Mouse (Mus musculus) thymus, postnatal 0 days (tissue): ENCODE measurements at regions not wholly inside any gene's neighbourhood (a gene's known extent, or its start where the extent isn't known, plus 50 kb on each side); places are given as distances from the start of the nearest gene placed in this dataset.

ENCODE experiments used
- DNase-seq: peaks from one replicate; pipeline ENCODE4 v3.0.0-alpha.2; 2015; ENCODE audit warnings: low spot score

GRCm38 (mm10) chr19:14676929-14677328 is 79.1 kb upstream of the Tle4 start:
- DNase-seq = no peak

GRCm38 (mm10) chr19:14670821-14671104 is 72.9 kb upstream of the Tle4 start:
- DNase-seq = no peak

- DNase-seq = no peak
Observed at GRCm38 (mm10) chr19:14670078-14670820, 72.4 kb upstream of the Tle4 start.

GRCm38 (mm10) chr19:14668512-14669181 is 70.8 kb upstream of the Tle4 start:
- DNase-seq = peak; percentile 12

- DNase-seq = no peak
Observed at GRCm38 (mm10) chr19:14664682-14665417, 67.0 kb upstream of the Tle4 start.

GRCm38 (mm10) chr19:14664096-14664586 is 66.3 kb upstream of the Tle4 start:
- DNase-seq = no peak

GRCm38 (mm10) chr19:14663350-14663749 is 65.5 kb upstream of the Tle4 start:
- DNase-seq = no peak

- peak; percentile 4 for DNase-seq
Observed at GRCm38 (mm10) chr19:14659725-14660124, 61.9 kb upstream of the Tle4 start.

- DNase-seq = peak; percentile 5
Observed at GRCm38 (mm10) chr19:14658479-14658878, 60.6 kb upstream of the Tle4 start.

- DNase-seq = no peak
Observed at GRCm38 (mm10) chr19:14656022-14656388, 58.2 kb upstream of the Tle4 start.

- DNase-seq = no peak
Observed at GRCm38 (mm10) chr19:14655302-14656021, 57.6 kb upstream of the Tle4 start.
